Mouse (Mus musculus) liver, adult 2 months (tissue): Measurements from ENCODE around the gene Stn1. TPM values are rescaled to one million over a fixed set of nuclear protein-coding genes. Genes with fewer than 3 reads are reported as not detected.

ENCODE experiments used
- DNase-seq: peaks from one replicate; pipeline ENCODE4 v3.0.0-alpha.2; 2011; ENCODE audit warnings: low read depth, low spot score; ENCODE audit errors: extremely low read depth
- H3K27ac ChIP-seq: fragments of 200-500 bp; replicated peaks from 2 replicates; pipeline ENCODE4 v1.5.1; 2012; ENCODE audit warnings: low read depth, mild to moderate bottlenecking, control low read depth, inconsistent platforms, low read length; ENCODE audit not compliant: insufficient read depth
- H3K27me3 ChIP-seq: fragments of 200-500 bp; 2 replicates; pipeline ENCODE4 v1.6.1; 2012; ENCODE audit warnings: mild to moderate bottlenecking, moderate library complexity, low read length, inconsistent platforms; ENCODE audit not compliant: control insufficient read depth, insufficient read depth
- H3K36me3 ChIP-seq: fragments of 200-500 bp; 2 replicates; pipeline ENCODE4 v1.6.1; 2012; ENCODE audit warnings: low read length, inconsistent platforms; ENCODE audit not compliant: control insufficient read depth, insufficient read depth
- H3K4me1 ChIP-seq: fragments of 200-500 bp; 2 replicates; pipeline ENCODE4 v1.6.1; 2011; ENCODE audit warnings: low read length; ENCODE audit not compliant: control insufficient read depth, insufficient read depth
- H3K4me3 ChIP-seq: fragments of 200-500 bp; 2 replicates; pipeline ENCODE4 v1.5.1; 2011; ENCODE audit warnings: low read depth, mild to moderate bottlenecking, control low read depth, low read length, moderate library complexity; ENCODE audit not compliant: insufficient read depth
- H3K79me2 ChIP-seq: fragments of 200-500 bp; 2 replicates; pipeline ENCODE4 v1.6.1; 2012; ENCODE audit warnings: inconsistent platforms, mild to moderate bottlenecking, low read length, moderate library complexity; ENCODE audit not compliant: control insufficient read depth, insufficient read depth
- H3K9ac ChIP-seq: fragments of 200-500 bp; 2 replicates; pipeline ENCODE4 v1.6.1; 2012; ENCODE audit warnings: low read depth, mild to moderate bottlenecking, control low read depth, inconsistent platforms, low read length
- CTCF ChIP-seq: fragments of 200-500 bp; IDR thresholded peaks from 2 replicates; pipeline ENCODE4 v1.5.1; 2011; ENCODE audit warnings: low read depth, low read length, control low read depth
- POLR2A ChIP-seq: fragments of 200-500 bp; IDR thresholded peaks from 2 replicates; pipeline ENCODE4 v1.6.1; 2011; ENCODE audit warnings: low read length, control low read depth; ENCODE audit not compliant: insufficient read depth; ENCODE audit errors: extremely low read depth
- WGBS: fragments of 180-500 bp; shearing (Covaris S2); methylation state at CpG from one replicate; pipeline ENCODE4 v1.1.7; 2018; 5-methylcytosine and 5-hydroxymethylcytosine counted together
- polyA plus RNA-seq: library from polyadenylated mRNA; depleted of rRNA; stranded (reverse); fragments of >200 nt; gene quantifications from 2 replicates; pipeline ENCODE4 v1.2.3, GENCODE M21; 2012
- total RNA-seq: library from RNA; depleted of rRNA; stranded (reverse); fragments of >200 nt; gene quantifications from 2 replicates; pipeline ENCODE4 v1.2.3, GENCODE M21; 2014

Stn1 gene
- total and polyA plus RNA-seq, 2 experiments: 4.7 to 5.0 TPM

GRCm38 (mm10) chr19:47507128-47508121 is 29.9 kb downstream of the Stn1 start:
- 63% methylated on average over 27 of the region's 27 CpGs for WGBS
- DNase-seq: peak; percentile 23
- no peaks in the 10 kb centered on the region for H3K27me3 ChIP-seq
- H3K4me3 ChIP-seq: no peak overlapping the region
- H3K79me2 ChIP-seq: no peaks in the 10 kb centered on the region
- H3K4me1 ChIP-seq: 0 out of 2 replicates have a peak, but pooled peaks cover 2% of the 10 kb centered on the region
- no peaks in the 10 kb centered on the region for H3K36me3 ChIP-seq
- no peak overlapping the region for H3K27ac ChIP-seq
- no peak overlapping the region for H3K9ac ChIP-seq
- no peak for TF ChIP-seq POLR2A
- TF ChIP-seq CTCF: peak; percentile 59

DNA sequence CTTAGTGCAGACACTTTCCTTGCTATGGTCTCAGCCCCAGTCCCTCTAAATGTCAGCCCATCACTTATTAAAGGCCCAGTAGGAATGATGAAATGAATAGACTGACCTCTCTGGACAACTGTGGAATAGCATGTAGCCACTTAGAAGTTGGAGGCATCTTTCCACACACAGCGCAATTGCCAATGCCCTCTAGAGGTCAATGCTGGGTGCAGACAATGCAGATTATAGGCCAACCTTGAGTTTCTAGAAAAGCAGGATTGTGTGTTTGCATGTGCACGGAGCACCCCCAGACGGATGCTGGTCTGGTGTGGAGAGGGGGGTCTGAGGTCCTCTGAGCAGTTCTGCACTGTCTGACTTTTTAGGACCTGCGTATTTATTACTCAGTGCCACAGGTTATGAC is 33.7 kb downstream of the Stn1 start:
- 64% methylated on average over 4 of the region's 4 CpGs for WGBS
- Histone ChIP-seq H3K36me3 (no peaks in the 10 kb centered on the region), H3K27ac (no peak overlapping the region), H3K4me3 (no peak overlapping the region), H3K27me3 (no peaks in the 10 kb centered on the region), H3K79me2 (no peaks in the 10 kb centered on the region), H3K4me1 (no peaks in the 10 kb centered on the region), H3K9ac (no peak overlapping the region)
- TF ChIP-seq POLR2A (no peak), CTCF (peak; percentile 43)
- DNase-seq: peak; percentile 61

- H3K4me3 ChIP-seq: no peak overlapping the region
- H3K27ac ChIP-seq: no peak overlapping the region
- TF ChIP-seq CTCF (peak; percentile 21; the same call in 1 of the 2 replicates), POLR2A (no peak)
- no peaks in the 10 kb centered on the region for H3K4me1 ChIP-seq
- DNase-seq: peak; percentile 47
- no peaks in the 10 kb centered on the region for H3K36me3 ChIP-seq
- H3K9ac ChIP-seq: no peak overlapping the region
- H3K27me3 ChIP-seq: no peaks in the 10 kb centered on the region
- no peaks in the 10 kb centered on the region for H3K79me2 ChIP-seq
- WGBS: 75% methylated on average over 8 of the region's 8 CpGs
These were observed 34.7 kb downstream of the Stn1 start for GRCm38 (mm10) chr19:47502563-47502962.

DNA sequence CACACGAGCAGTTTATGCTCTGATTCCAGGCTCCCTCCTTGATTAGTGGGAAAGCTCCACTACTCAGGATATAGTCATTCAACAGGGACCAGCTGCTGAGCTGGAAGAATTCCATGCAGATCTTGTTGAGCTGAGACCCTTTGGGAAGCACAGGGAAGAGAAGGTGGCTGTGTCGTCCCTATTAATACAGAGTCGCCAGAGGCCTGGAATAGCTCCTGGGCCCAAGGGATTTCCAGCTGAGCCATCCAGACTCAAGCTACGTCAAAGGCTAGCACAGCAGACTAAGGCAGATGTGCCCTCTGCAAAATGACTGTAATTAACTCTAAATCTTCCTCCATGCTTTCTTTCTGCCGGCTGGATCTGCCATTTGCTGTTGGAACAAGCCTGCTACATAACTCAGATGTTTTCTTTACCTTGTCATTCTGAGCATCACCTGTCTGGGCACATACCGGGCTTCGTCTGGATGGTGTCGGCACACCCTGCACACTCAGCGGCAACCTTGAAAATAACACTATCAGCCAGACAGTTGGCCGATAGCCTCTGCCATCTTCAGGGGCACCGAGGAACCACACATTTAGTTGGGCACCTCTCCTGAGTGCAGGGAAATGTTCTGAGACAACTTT is 36.8 kb downstream of the Stn1 start:
- no peak for TF ChIP-seq POLR2A
- TF ChIP-seq CTCF: no peak
- DNase-seq: no peak
- WGBS: 90% methylated on average over 11 of the region's 11 CpGs

GRCm38 (mm10) chr19:47499841-47500240 is 37.5 kb downstream of the Stn1 start:
- TF ChIP-seq CTCF (no peak), POLR2A (no peak)
- no peak for DNase-seq
- H3K27ac ChIP-seq: no peak overlapping the region
- no peaks in the 10 kb centered on the region for H3K79me2 ChIP-seq
- no peaks in the 10 kb centered on the region for H3K27me3 ChIP-seq
- 94% methylated on average over 5 of the region's 5 CpGs for WGBS
- H3K9ac ChIP-seq: no peak overlapping the region
- no peaks in the 10 kb centered on the region for H3K36me3 ChIP-seq
- H3K4me3 ChIP-seq: no peak overlapping the region
- H3K4me1 ChIP-seq: no peaks in the 10 kb centered on the region

More for the DNA sequence above, 36.8 kb downstream of the Stn1 start:
- Histone ChIP-seq H3K36me3 (no peaks in the 10 kb centered on the region), H3K27ac (no peak overlapping the region), H3K4me3 (no peak overlapping the region), H3K4me1 (no peaks in the 10 kb centered on the region), H3K27me3 (no peaks in the 10 kb centered on the region), H3K79me2 (no peaks in the 10 kb centered on the region), H3K9ac (no peak overlapping the region)
